Mouse (Mus musculus): ENCODE results near the gene 4930452B06Rik.

DNA sequence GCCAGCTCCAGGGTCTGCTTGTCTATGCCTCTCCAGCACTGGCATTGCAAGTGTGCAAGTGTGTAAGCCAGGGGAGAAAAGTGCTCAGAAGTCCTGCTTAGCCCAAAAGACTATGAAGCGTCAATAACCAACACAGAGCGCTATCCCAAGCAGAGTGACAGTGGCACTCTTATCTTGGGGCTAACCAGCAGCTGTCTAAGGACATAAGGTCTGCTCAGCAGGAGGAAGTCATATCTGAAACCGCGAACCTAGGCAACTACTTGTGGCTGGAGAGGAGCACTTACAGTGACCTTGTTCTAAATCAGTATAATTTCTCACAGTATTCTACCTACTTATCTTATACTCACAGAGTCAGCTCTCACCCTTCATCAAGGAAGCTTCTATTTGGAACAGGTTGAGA lies 214.9 kb downstream of the 4930452B06Rik start:
- TF ChIP-seq POLR2A (IDR thresholded peaks at IDR 0.05; ENCODE audit: low read depth, low read length) (no peak), CTCF (IDR thresholded peaks at IDR 0.05; ENCODE audit: extremely low read depth, insufficient read depth, insufficient read length, insufficient replicate concordance) (no peak)

Measured in spleen, adult 2 months (tissue).